Mouse (Mus musculus) myocyte (in vitro differentiated cells): ENCODE data around the gene Sec23ip.

ENCODE experiments used
- E2F4 ChIP-seq: IDR thresholded peaks from one replicate; pipeline ENCODE4 v1.6.1; 2011; ENCODE audit warnings: mild to moderate bottlenecking, control low read depth, moderate library complexity; ENCODE audit not compliant: insufficient read depth
- MYOD1 ChIP-seq, 3 experiments: IDR thresholded peaks; one replicate each; pipeline ENCODE4 v1.6.1; 2011; ENCODE audit warnings: control low read depth in 2 of 3, low read depth in 2 of 3, mild to moderate bottlenecking in 2 of 3, moderate library complexity in 1 of 3; ENCODE audit not compliant: insufficient read length in 2 of 3, control insufficient read depth in 1 of 3
- POLR2A ChIP-seq: IDR thresholded peaks from one replicate; pipeline ENCODE4 v1.6.1; 2011; ENCODE audit warnings: low read depth, mild to moderate bottlenecking, control low read depth, moderate library complexity; ENCODE audit not compliant: insufficient read length
- REST ChIP-seq: IDR thresholded peaks from one replicate; pipeline ENCODE4 v1.6.1; 2011; ENCODE audit warnings: mild to moderate bottlenecking, control low read depth, moderate library complexity; ENCODE audit not compliant: insufficient read depth, insufficient read length

GRCm38 (mm10) chr7:128738041-128738440 lies 6.7 kb upstream of the Sec23ip start:
- TF ChIP-seq MYOD1 (IDR thresholded peaks at IDR 0.05; ENCODE audit: control insufficient read depth in 1 of 3, insufficient read length in 2 of 3, low read depth in 2 of 3): no peak
- TF ChIP-seq E2F4: no peak
- no peak for TF ChIP-seq REST
- TF ChIP-seq POLR2A: no peak
